Mouse (Mus musculus) cerebellum, adult 2 months (tissue): ENCODE results near the gene Itgbl1.

Experiments
- CTCF ChIP-seq: fragments of 200-500 bp; IDR thresholded peaks from 2 replicates; pipeline ENCODE4 v1.5.1; 2011; ENCODE audit warnings: low read depth, mild to moderate bottlenecking, control low read depth, low read length, moderate library complexity, borderline replicate concordance; ENCODE audit not compliant: insufficient read depth
- POLR2A ChIP-seq: fragments of 200-500 bp; IDR thresholded peaks from 2 replicates; pipeline ENCODE4 v1.6.1; 2011; ENCODE audit warnings: low read length, control low read depth, borderline replicate concordance; ENCODE audit not compliant: insufficient read depth

DNA sequence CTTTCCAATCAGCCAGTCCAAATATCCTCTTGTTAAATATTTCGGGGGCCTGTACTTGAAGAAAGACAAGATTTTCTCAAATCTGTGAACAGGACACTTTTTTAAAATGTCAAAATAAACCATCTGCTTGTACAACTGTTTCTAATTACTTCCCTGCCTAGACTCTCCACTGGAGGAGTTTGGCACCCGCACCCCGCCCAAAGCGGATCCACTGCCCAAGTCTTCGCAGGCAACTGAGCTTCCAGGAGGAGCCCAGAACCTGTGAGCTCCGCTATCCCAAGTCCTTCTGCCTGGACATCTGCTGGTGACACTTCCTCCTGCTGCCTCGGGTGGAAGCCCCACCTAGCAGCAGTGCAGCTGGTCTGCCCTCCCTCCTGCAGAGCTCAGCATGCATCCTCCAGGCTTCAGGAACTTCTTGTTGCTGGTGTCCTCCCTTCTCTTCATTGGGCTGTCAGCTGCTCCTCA lies at the start of gene Itgbl1:
- no peak for TF ChIP-seq CTCF
- no peak for TF ChIP-seq POLR2A
